Mouse (Mus musculus) embryonic facial prominence, embryonic 14.5 days (tissue): ENCODE measurements at regions not wholly inside any gene's neighbourhood (a gene's known extent, or its start where the extent isn't known, plus 50 kb on each side); places are given as distances from the start of the nearest gene placed in this dataset.

Experiments
- ATAC-seq: fragments of 200-750 bp; cut with Nextera tagmentation; 2 replicates; pipeline ENCODE4 v1.8.0; 2017; ENCODE audit warnings: low read depth, moderate number of reproducible peaks, moderate TSS enrichment
- DNase-seq: peaks from one replicate; pipeline ENCODE4 v3.0.0-alpha.2; 2015; ENCODE audit warnings: low spot score
- H3K27ac ChIP-seq: fragments of 300-500 bp; sonication (generic); replicated peaks from 2 replicates; pipeline ENCODE4 v1.5.1; 2014; ENCODE audit warnings: low read depth, mild to moderate bottlenecking, low read length, moderate library complexity
- H3K27me3 ChIP-seq: fragments of 300-500 bp; sonication (generic); replicated peaks from 2 replicates; pipeline ENCODE4 v1.6.1; 2014; ENCODE audit warnings: low read length; ENCODE audit not compliant: control insufficient read depth, insufficient read depth
- H3K36me3 ChIP-seq: fragments of 300-500 bp; sonication (generic); 2 replicates; pipeline ENCODE4 v1.6.1; 2014; ENCODE audit warnings: low read length, mixed read lengths; ENCODE audit not compliant: control insufficient read depth, insufficient read depth
- H3K4me1 ChIP-seq: fragments of 300-500 bp; sonication (generic); 2 replicates; pipeline ENCODE4 v1.6.1; 2014; ENCODE audit warnings: antibody characterized with exemption, low read length; ENCODE audit not compliant: control insufficient read depth, insufficient read depth
- H3K4me2 ChIP-seq: fragments of 300-500 bp; sonication (generic); 2 replicates; pipeline ENCODE4 v1.6.1; 2014; ENCODE audit warnings: low read depth, mild to moderate bottlenecking, low read length, moderate library complexity, mixed read lengths
- H3K4me3 ChIP-seq: fragments of 300-500 bp; sonication (generic); 2 replicates; pipeline ENCODE4 v1.5.1; 2014; ENCODE audit warnings: low read depth, mild to moderate bottlenecking, low read length
- H3K9ac ChIP-seq: fragments of 300-500 bp; sonication (generic); 2 replicates; pipeline ENCODE4 v1.6.1; 2014; ENCODE audit warnings: low read depth, mild to moderate bottlenecking, low read length, moderate library complexity, mixed read lengths
- H3K9me3 ChIP-seq: fragments of 300-500 bp; sonication (generic); 2 replicates; pipeline ENCODE4 v1.6.1; 2016; ENCODE audit warnings: low read length; ENCODE audit not compliant: control insufficient read depth
- whole genome bisulfite sequencing: fragments of 180-500 bp; shearing (Covaris S2); extraction: QIAGEN DNeasy Blood & Tissue Kit; methylation state at CpG from one replicate; pipeline ENCODE4 v1.1.7; 2014; 5-methylcytosine and 5-hydroxymethylcytosine counted together

DNA sequence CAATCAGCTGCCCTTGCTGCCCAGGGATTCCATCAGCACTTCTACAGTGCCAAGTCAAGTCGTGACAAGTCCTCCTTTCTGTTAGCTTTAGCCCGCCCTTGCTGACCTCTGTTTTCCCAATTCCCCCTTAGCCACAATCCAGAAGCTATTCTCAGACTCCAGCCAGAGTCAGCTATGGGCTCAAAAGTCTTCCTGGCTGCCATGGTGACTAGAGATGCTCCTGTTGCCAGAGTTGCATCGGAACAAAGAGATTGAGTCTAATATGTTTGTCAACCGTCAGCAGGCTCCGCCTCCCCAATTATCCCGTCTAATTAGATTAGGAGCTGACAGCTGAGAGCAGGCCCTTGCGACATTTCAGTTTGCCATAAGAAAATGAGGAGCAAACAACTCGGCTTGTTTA is 462.9 kb downstream of the Prdm2 start:
- ATAC-seq, result no peak
- peak; percentile 53 for DNase-seq
- no peaks in the 10 kb centered on the region for H3K9me3 ChIP-seq
- no peak overlapping the region for H3K9ac ChIP-seq
- no peaks in the 10 kb centered on the region for H3K36me3 ChIP-seq
- no peak overlapping the region for H3K4me2 ChIP-seq
- H3K27me3 ChIP-seq, result no peaks in the 10 kb centered on the region
- WGBS, result 33% methylated on average over 8 of the region's 8 CpGs
- H3K27ac ChIP-seq, result no peak overlapping the region
- no peak overlapping the region for H3K4me3 ChIP-seq
- no peaks in the 10 kb centered on the region; the same call in 1 of the 2 replicates for H3K4me1 ChIP-seq

DNA sequence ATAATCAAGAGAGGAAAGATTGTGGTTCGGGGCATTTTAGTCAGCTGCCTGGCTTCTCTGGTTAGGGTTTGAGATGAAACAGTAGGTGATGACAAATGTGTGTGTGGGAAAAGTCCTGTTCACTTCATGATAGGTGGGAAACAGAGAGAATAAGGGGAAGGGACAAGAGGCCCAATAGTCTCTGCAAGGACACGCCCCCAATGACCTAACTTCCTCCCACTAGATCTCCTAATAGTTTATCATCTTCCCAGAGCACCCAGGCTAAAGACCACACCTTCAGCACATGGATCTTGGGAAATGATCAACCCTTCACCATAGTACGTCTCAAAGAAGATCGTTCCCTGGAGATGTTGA is 484.3 kb upstream of the Kazn start:
- ATAC-seq (no peak), DNase-seq (no peak)
- no peak overlapping the region for H3K4me2 ChIP-seq
- no peak overlapping the region for H3K4me3 ChIP-seq
- H3K27me3 ChIP-seq, result no peaks in the 10 kb centered on the region
- H3K36me3 ChIP-seq, result no peaks in the 10 kb centered on the region
- 76% methylated on average over 4 of the region's 4 CpGs for WGBS
- H3K9ac ChIP-seq, result no peak overlapping the region
- no peaks in the 10 kb centered on the region for H3K9me3 ChIP-seq
- no peak overlapping the region for H3K27ac ChIP-seq
- H3K4me1 ChIP-seq, result no peaks in the 10 kb centered on the region

DNA sequence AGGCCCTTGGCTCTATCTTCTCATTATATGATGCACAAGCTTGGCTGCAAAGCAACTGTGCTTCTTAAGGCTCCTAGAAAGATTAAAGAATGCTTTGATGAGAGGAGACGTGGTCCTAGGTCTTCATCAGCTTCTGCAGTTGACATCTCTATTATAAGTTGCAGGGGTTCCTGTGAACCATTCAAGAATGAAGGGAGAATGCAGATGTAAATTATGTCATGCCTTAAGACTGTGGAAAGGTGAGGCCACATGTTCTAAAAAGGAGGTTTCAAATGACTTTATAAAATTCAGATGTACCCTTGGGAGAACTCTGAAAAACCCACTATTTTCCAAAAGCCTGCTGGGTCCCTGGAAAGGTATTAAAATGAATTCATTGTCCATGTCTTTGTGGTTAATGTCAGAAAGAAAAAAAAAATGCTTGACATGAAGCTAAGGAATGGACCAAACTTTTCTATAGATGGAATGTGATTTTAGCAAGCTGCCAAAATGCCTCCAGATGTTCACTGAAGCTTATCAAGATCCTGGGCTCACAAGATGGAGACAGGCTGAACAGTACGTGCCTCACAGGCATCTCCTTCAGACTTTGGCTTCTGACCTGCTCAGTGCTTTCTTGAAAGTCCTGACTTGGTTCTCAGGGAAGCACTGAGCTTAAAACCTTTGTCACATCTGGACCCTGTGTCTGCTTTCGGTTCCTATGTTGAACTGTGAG is 483.8 kb upstream of the Kazn start:
- H3K9ac ChIP-seq, result no peak overlapping the region
- DNase-seq (peak; percentile 59), ATAC-seq (peak; percentile 57; the same call in 1 of the 2 replicates)
- H3K4me1 ChIP-seq, result no peaks in the 10 kb centered on the region
- H3K4me2 ChIP-seq, result no peak overlapping the region
- H3K9me3 ChIP-seq, result no peaks in the 10 kb centered on the region
- 28% methylated on average over 3 of the region's 3 CpGs for WGBS
- H3K4me3 ChIP-seq, result no peak overlapping the region
- no peaks in the 10 kb centered on the region for H3K27me3 ChIP-seq
- no peak overlapping the region for H3K27ac ChIP-seq
- H3K36me3 ChIP-seq, result no peaks in the 10 kb centered on the region

DNA sequence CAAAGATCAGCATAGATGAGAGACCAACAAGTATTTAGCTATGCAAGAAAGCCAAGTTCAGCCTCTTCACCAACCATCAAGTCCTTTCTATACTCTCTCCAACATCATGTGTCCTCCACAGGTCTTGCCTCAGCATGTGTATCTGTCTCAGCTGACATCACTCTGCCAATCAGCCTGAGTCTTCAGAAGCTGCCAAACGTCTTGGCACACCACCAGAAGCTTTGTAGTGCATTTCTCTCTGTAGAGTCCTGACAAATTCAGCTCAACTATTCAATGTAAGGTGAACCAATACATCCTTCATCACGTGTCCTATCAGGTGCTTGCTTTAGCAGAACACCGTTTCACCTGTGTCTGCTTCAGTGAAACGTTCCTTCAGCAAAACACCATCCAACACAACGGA is 462.4 kb upstream of the Kazn start:
- H3K27me3 ChIP-seq, result no peaks in the 10 kb centered on the region
- H3K4me1 ChIP-seq, result no peaks in the 10 kb centered on the region
- DNase-seq (no peak), ATAC-seq (no peak)
- WGBS, result 87% methylated on average over 5 of the region's 5 CpGs
- no peaks in the 10 kb centered on the region for H3K36me3 ChIP-seq
- H3K4me2 ChIP-seq, result no peak overlapping the region
- no peak overlapping the region for H3K27ac ChIP-seq
- H3K9me3 ChIP-seq, result peaks cover 6% of the 10 kb centered on the region; the same call in 1 of the 2 replicates
- H3K4me3 ChIP-seq, result no peak overlapping the region
- H3K9ac ChIP-seq, result no peak overlapping the region

DNA sequence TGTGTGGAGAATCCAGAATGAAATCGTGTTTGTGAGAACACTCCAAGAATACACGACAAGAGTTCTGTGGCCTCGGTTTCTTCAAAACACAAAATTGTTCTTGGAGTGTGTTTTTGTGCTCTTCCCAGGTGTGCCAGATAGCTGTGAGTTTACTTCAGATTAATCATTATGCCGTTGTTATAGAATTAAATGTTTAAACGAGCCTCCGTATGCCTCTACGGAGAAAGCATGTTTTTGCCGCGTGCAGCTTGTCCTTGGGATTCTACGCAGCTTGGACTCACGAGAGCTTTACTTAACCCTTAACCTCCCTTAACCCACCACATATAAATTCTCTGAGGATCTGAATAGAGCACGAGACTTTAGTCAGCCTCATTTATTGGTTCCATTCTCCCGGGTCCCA is 455.7 kb upstream of the Kazn start:
- no peak overlapping the region for H3K4me2 ChIP-seq
- H3K9me3 ChIP-seq, result no peaks in the 10 kb centered on the region
- H3K27me3 ChIP-seq, result no peaks in the 10 kb centered on the region
- ATAC-seq (no peak), DNase-seq (no peak)
- no peak overlapping the region for H3K27ac ChIP-seq
- H3K4me1 ChIP-seq, result no peaks in the 10 kb centered on the region
- no peak overlapping the region for H3K4me3 ChIP-seq
- 55% methylated on average over 13 of the region's 13 CpGs for WGBS
- H3K9ac ChIP-seq, result no peak overlapping the region
- H3K36me3 ChIP-seq, result no peaks in the 10 kb centered on the region

DNA sequence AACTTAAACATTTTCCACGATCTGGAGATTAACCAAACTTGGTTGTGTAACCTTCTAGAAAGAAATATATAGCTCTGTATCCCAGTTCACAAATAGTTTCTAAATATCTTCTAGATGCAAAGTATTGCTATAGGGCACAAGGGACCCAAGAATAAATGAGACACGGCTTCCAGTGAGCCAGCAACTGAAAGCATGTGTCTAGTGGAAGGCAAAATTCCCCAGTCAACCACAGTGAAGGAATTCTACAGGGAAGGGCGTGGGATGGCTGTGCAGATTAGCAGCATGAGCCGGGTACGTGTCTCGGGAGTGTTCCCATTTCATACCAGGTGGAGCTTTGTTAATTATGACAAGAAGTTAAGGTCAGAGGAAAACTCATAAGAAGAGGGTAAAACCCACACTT is 449.0 kb upstream of the Kazn start:
- no peak overlapping the region for H3K27ac ChIP-seq
- H3K9ac ChIP-seq, result no peak overlapping the region
- 69% methylated on average over 6 of the region's 6 CpGs for WGBS
- no peaks in the 10 kb centered on the region for H3K27me3 ChIP-seq
- no peaks in the 10 kb centered on the region for H3K9me3 ChIP-seq
- no peak for DNase-seq
- H3K4me1 ChIP-seq, result no peaks in the 10 kb centered on the region; the same call in 1 of the 2 replicates
- no peak overlapping the region for H3K4me2 ChIP-seq
- no peak for ATAC-seq
- no peak overlapping the region for H3K4me3 ChIP-seq
- H3K36me3 ChIP-seq, result no peaks in the 10 kb centered on the region

DNA sequence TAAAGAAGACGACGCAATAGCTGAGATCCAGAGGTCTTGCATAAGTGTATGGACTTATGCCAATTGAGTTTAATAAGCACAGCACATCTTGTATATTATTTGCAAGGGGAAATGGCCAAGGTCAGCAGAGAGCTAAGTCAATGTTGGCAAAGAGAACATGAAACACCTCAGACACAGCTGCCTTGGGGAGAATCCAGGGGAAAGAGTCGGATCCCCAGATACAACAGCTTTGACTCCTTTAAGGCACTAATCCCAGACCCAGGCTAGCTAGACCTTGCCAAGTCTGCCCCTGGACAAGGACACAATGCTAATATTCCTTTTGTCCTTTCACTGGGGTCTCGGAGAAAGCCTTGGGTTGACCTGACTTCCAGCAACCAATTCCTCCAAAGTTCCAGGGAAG is 438.2 kb upstream of the Kazn start:
- Histone ChIP-seq H3K9me3 (no peaks in the 10 kb centered on the region), H3K4me1 (peaks cover 18% of the 10 kb centered on the region), H3K4me2 (no peak overlapping the region), H3K9ac (no peak overlapping the region), H3K4me3 (no peak overlapping the region), H3K27ac (no peak overlapping the region), H3K36me3 (no peaks in the 10 kb centered on the region), H3K27me3 (no peaks in the 10 kb centered on the region)
- 79% methylated on average over 4 of the region's 4 CpGs for WGBS
- no peak for ATAC-seq
- peak; percentile 28 for DNase-seq

DNA sequence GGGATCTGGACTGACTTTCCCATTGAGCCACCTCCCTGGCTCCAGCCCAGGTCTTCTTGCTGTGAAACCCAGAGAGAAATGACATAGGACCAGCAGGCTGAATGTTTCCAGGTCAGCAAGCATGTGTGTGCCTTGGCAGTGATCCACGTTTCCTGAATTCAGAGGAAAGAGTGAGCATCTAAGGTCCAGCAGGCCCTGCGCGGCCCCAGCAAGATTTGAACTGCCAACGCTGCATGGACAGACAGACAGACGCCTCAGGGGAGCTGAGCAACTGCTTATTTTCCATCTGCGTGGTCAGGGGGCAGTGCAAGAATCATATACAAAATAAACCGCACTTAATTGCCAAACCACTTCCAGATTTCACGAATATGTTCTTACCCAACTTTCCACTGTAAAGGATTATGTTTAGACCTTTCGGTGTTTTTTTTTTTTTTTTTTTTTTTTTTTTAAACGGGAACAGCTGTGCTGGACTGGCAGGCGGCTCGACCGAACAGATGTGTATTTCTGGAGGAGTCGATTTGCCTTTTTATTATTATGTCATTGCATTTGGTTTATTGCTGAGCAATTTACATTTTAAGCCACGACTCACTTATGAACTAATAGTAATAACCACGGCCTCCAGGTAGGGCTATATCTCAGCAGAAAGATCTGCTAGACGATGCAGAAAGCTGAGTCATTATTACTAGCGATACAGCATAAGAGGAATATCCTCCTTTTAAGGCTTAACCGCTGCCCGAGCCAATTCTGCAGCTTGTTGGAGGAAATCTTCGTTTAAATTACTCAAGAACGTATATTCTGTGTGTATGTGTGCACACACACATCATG is 435.7 kb upstream of the Kazn start:
- Histone ChIP-seq H3K4me1 (peaks cover 22% of the 10 kb centered on the region), H3K4me3 (no peak overlapping the region), H3K4me2 (peak overlapping the region; percentile 4; the same call in 1 of the 2 replicates), H3K9ac (no peak overlapping the region), H3K27me3 (no peaks in the 10 kb centered on the region), H3K9me3 (no peaks in the 10 kb centered on the region), H3K27ac (peak overlapping the region; percentile 68), H3K36me3 (no peaks in the 10 kb centered on the region)
- DNase-seq (peak; percentile 93), ATAC-seq (peak; percentile 83)
- 27% methylated on average over 22 of the region's 22 CpGs for WGBS
